Mouse (Mus musculus): ENCODE results near the gene Krt80.

DNA sequence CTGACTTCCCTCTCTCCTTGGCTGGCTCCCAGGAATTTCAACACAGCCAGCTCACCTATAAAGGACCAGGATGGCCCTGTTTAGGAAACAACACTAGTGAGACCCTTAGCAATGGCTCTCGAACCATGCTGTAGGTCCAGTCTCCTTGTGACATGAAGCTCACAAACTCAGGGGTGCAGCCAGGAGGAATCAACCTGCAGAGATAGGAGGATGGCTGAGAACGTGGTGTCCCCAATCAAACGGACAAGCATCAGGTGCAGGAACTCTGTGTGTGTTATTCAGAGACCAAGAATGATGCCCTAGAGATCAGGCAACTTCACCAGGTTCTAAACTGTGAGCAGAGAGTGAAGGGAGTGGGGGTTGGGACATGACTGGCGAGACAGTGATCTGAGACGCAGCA is 47.9 kb downstream of the Krt80 start:
- no peak for TF ChIP-seq CTCF (IDR thresholded peaks at IDR 0.05)
- TF ChIP-seq EP300 (IDR thresholded peaks at IDR 0.05) = no peak

Data from lung, postnatal 0 days (tissue).